Mouse (Mus musculus) megakaryocyte, embryonic 14.5 days (primary cell): Measurements from ENCODE around the gene Izumo4. TPM values are rescaled to one million over a fixed set of nuclear protein-coding genes. Genes with fewer than 3 reads are reported as not detected.

Experiments used
- H3K27me3 ChIP-seq: replicated peaks from 2 replicates; pipeline ENCODE3; 2012; ENCODE audit warnings: inconsistent platforms
- H3K36me3 ChIP-seq: replicated peaks from 2 replicates; pipeline ENCODE3; 2012; ENCODE audit warnings: low read length, inconsistent platforms, mixed read lengths
- H3K4me1 ChIP-seq: 2 replicates; pipeline ENCODE4 v1.6.1; 2012; ENCODE audit warnings: inconsistent platforms
- H3K4me3 ChIP-seq: replicated peaks from 2 replicates; pipeline ENCODE3; 2012; ENCODE audit warnings: moderate library complexity, mild to moderate bottlenecking, inconsistent platforms
- H3K9me3 ChIP-seq: 2 replicates; pipeline ENCODE4 v1.6.1; 2012; ENCODE audit warnings: inconsistent platforms
- FLI1 ChIP-seq: IDR thresholded peaks from 2 replicates; pipeline ENCODE4 v1.6.1; 2012; ENCODE audit warnings: low read length, inconsistent platforms, mixed read lengths
- GATA1 ChIP-seq: IDR thresholded peaks from 3 replicates; pipeline ENCODE4 v1.6.1; 2012; ENCODE audit warnings: mixed read lengths, low read length, inconsistent platforms, borderline replicate concordance
- polyA plus RNA-seq: library from polyadenylated mRNA; stranded (reverse); fragments of >175 nt; gene quantifications from 2 replicates; pipeline ENCODE4 v1.2.3, GENCODE M21; 2012; ENCODE audit warnings: low replicate concordance; ENCODE audit not compliant: insufficient read depth

Izumo4 gene
- polyA plus RNA-seq, 1 experiment = 19.4 TPM

DNA sequence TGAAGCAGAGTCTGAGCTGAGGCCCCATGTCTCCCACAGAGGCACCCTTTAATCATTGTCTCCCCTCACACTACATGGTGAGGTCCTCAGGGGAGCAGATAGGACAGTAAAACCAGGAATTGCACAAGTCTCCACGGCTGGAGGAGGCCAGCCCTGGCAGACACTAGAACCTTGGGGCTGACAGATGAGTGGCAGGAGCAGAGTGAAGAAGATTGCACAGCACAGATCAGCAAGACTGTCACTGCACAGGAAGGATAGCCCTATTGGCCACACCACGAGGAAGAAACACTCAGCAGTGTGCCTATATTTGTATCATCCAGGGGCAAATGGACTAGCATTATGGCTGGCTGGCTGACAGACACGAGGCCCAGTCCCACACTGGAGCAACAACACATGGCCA is 8.8 kb downstream of the Izumo4 start:
- TF ChIP-seq GATA1 (no peak), FLI1 (no peak)
- no peaks in the 10 kb centered on the region for H3K9me3 ChIP-seq
- no peak overlapping the region for H3K4me3 ChIP-seq
- H3K36me3 ChIP-seq = peaks cover 100% of the 10 kb centered on the region
- no peaks in the 10 kb centered on the region for H3K27me3 ChIP-seq
- peaks cover 65% of the 10 kb centered on the region for H3K4me1 ChIP-seq

DNA sequence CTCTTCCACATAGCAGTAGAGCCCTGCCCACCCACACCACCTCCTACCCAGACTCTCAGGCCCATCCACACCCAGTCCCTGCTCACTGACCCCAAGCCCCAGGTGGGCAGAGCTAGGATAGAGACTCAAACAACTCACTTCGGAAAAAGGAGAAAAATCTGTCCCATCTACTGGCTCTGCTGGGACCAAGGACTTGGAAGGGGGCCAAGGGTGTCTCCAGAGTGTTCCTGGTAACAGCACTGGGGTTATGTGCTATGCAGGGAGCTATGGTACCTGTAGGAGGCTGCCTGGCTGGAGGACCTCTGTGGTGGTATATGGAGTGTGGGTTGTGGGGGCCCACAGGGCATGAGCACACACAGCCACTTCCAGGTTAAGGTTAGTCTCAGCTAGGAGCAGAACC is 15.3 kb downstream of the Izumo4 start:
- no peaks in the 10 kb centered on the region for H3K9me3 ChIP-seq
- H3K4me3 ChIP-seq = no peak overlapping the region
- no peaks in the 10 kb centered on the region for H3K27me3 ChIP-seq
- TF ChIP-seq GATA1 (no peak), FLI1 (no peak)
- peaks cover 99% of the 10 kb centered on the region for H3K36me3 ChIP-seq
- peaks cover 27% of the 10 kb centered on the region for H3K4me1 ChIP-seq

DNA sequence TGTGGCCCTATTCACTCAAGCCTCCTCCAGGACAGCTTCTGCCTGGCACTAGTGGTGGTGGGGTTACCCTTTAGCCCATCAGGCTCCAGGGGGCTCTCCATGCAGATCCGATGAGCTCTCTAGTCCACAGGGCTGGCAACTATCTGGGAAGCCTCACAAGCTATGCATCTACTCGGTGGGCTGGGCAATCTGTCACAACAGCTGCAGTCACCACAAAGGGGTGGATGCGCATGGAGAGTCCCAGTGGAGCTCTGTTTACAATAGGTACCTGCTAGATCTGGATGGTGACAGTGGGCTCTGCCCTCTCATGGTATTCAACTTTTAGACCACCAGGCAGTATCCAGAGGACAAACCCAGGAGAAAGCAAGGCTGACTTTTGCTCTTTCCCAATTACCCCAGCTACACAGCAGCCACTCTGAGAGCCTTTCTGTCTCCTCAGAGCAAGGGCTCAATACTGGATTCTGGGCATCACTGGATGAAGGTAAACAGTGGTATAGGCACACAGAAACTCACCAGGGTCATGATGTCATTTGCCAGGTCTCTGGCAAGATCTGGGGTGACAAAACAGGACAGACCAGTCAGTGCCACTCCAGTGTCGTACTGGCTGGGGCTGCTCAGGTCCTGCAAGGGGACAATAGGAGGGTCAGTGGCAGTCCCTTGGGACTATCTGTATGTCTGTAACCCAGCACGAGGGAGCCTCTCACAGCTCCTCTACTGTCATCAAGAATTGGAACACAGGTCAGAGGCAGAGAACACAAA is 25.6 kb downstream of the Izumo4 start:
- TF ChIP-seq FLI1 = no peak
- no peak for TF ChIP-seq GATA1
- Histone ChIP-seq H3K27me3 (no peaks in the 10 kb centered on the region), H3K9me3 (no peaks in the 10 kb centered on the region), H3K36me3 (peaks cover 98% of the 10 kb centered on the region), H3K4me1 (peaks cover 41% of the 10 kb centered on the region), H3K4me3 (no peak overlapping the region)

- peaks cover 72% of the 10 kb centered on the region for H3K4me1 ChIP-seq
- no peaks in the 10 kb centered on the region for H3K9me3 ChIP-seq
- peak overlapping the region; percentile 54 for H3K4me3 ChIP-seq
- H3K27me3 ChIP-seq = no peaks in the 10 kb centered on the region
- H3K36me3 ChIP-seq = peaks cover 96% of the 10 kb centered on the region
- TF ChIP-seq FLI1 = no peak
- no peak for TF ChIP-seq GATA1
These were observed 30.7 kb downstream of the Izumo4 start for GRCm38 (mm10) chr10:80732611-80733101.

- H3K4me1 ChIP-seq = peaks cover 81% of the 10 kb centered on the region
- no peaks in the 10 kb centered on the region for H3K9me3 ChIP-seq
- H3K36me3 ChIP-seq = peaks cover 80% of the 10 kb centered on the region
These were observed 34.7 kb downstream of the Izumo4 start for GRCm38 (mm10) chr10:80736731-80737130.

DNA sequence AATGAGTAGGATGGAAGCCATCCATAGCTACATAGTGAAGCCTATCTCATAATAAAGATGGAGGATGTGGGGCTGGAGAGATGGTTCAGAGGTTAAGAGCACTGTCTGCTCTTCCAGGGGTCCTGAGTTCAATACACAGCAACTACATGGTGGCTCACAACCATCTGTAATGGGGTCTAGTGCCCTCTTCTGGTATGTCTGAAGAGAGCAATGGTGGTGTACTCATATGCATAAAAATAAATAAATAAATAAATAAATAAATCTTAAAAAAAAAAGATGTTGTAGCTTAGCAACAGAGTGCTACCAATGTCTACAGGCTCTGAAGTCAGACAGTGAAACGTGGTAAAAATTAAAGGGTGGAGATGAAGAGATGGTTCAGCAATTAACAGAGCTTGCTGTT is 36.7 kb downstream of the Izumo4 start:
- peaks cover 83% of the 10 kb centered on the region for H3K4me1 ChIP-seq
- H3K9me3 ChIP-seq = no peaks in the 10 kb centered on the region
- no peaks in the 10 kb centered on the region for H3K27me3 ChIP-seq
- H3K4me3 ChIP-seq = no peak overlapping the region
- TF ChIP-seq GATA1 (no peak), FLI1 (no peak)
- H3K36me3 ChIP-seq = peaks cover 62% of the 10 kb centered on the region

More at GRCm38 (mm10) chr10:80736731-80737130, 34.7 kb downstream of the Izumo4 start:
- peak overlapping the region; percentile 67 for H3K4me3 ChIP-seq
- no peak for TF ChIP-seq FLI1
- TF ChIP-seq GATA1 = no peak
- H3K27me3 ChIP-seq = no peaks in the 10 kb centered on the region

DNA sequence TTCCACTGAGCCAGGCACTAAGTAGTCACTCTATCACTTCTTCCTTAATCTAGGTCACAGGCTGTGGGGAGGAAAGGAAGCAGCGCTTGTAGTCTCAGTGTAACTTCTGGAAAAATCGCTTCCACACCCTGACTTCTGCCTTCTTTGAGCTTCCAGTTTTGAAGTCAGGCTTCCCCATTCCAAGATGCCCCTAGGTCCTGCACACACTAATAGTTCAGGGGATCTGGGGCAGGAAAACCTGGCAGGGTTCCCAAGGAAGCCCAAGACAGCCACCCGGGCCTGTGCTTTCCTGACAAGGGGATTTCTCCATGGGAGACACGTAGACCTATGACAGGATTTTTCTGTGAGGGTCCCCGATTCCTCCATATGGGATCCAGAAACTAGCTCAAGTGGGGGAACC is 39.2 kb downstream of the Izumo4 start:
- Histone ChIP-seq H3K36me3 (peaks cover 39% of the 10 kb centered on the region), H3K9me3 (no peaks in the 10 kb centered on the region), H3K4me3 (peak overlapping the region; percentile 96), H3K27me3 (no peaks in the 10 kb centered on the region), H3K4me1 (peaks cover 76% of the 10 kb centered on the region)
- TF ChIP-seq GATA1 (no peak), FLI1 (no peak)

- no peaks in the 10 kb centered on the region for H3K9me3 ChIP-seq
- H3K4me3 ChIP-seq = peak overlapping the region; percentile 96
- peaks cover 71% of the 10 kb centered on the region for H3K4me1 ChIP-seq
- no peaks in the 10 kb centered on the region for H3K27me3 ChIP-seq
- TF ChIP-seq GATA1 = no peak
- TF ChIP-seq FLI1 = no peak
- H3K36me3 ChIP-seq = peaks cover 33% of the 10 kb centered on the region
These were observed 39.7 kb downstream of the Izumo4 start for GRCm38 (mm10) chr10:80741634-80742179.

DNA sequence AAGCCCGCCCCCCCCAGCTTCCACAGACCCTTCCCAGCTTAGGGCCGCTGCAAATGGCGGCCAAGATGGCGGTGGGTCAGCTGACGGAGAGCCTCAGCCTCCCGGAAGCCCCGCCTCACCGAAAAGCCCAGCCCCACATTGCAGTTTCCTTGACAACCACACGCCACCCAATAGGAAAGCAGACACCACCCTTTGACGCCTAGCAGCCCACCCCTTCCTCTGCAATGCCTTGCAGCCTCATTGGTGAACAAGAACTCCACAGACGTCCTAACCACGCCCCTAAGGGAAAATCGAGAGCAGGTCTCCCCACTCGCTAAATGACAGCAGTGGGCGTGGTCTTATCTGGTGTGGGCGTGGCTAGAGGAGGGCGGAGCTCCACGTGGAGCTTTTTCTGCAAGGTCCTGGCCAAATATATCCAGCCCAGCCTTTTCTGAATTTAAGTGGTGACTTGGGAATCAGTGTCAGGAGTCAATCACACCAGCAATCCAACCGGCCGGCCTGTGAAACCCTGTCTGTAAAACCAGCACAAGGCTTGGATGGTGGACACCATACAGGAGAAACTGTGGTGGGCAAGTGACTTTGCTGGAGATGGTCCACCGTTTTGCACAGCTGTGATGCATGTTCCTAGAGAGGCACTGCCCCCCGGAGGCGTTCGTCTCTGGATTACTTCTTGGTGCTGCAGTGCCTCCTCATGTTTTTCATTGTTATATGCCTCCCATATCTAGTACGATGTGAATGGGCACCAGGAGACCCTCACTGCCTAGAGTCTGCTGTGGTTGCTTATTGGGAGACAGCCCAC is 40.4 kb downstream of the Izumo4 start, which contains the start of gene Ap3d1:
Gene Ap3d1 (minus strand): TSS at position 85 of the 799 bp plus-strand sequence.
- TF ChIP-seq FLI1 (no peak), GATA1 (no peak)
- H3K4me3 ChIP-seq = peak within 1 kb of the TSS; percentile 96
- H3K9me3 ChIP-seq = no peaks in the 10 kb centered on the region
- peaks cover 68% of the 10 kb centered on the region for H3K4me1 ChIP-seq
- H3K36me3 ChIP-seq = peaks cover 26% of the 10 kb centered on the region
- H3K27me3 ChIP-seq = no peaks in the 10 kb centered on the region
